Comparison of ENCODE assay signal across 7 mouse cellular contexts in genomic region chr9:75546885-75547553, GRCm38 (mm10). TPM values are rescaled to one million over a fixed set of nuclear protein-coding genes. Genes with fewer than 3 reads are reported as not detected.
DNase-seq lines count a peak whose midpoint lies in the region; ATAC-seq and TF ChIP-seq lines count a peak whose summit lies in the region.

No protein-coding gene starts in this region.

- H3K27me3 ChIP-seq in heart, embryonic 13.5 days (replicated peaks) = no peaks in the 10 kb centered on the region
- H3K27me3 ChIP-seq in limb, embryonic 15.5 days = no peaks in the 10 kb centered on the region
- no peaks in the 10 kb centered on the region for H3K27me3 ChIP-seq in forebrain, embryonic 15.5 days

- H3K27ac ChIP-seq in bone marrow, adult 2 months (ENCODE audit: control insufficient read depth, insufficient read depth, low read depth, low read length, poor library complexity) = peak overlapping the region; percentile 2; the same call in 1 of the 2 replicates
- peak overlapping the region; percentile 81 for H3K27ac ChIP-seq in heart, embryonic 13.5 days (replicated peaks)
- peak overlapping the region; percentile 61; the same call in 1 of the 2 replicates for H3K27ac ChIP-seq in limb, embryonic 15.5 days
- H3K27ac ChIP-seq in forebrain, embryonic 15.5 days (replicated peaks) = no peak overlapping the region

- TF ChIP-seq POLR2A in bone marrow, adult 2 months (IDR thresholded peaks at IDR 0.05; ENCODE audit: borderline replicate concordance, control insufficient read depth, low read depth, low read length) = no peak

- 20% methylated on average over 12 of the region's 12 CpGs for WGBS in bone marrow, adult 2 months
- 52% methylated on average over 12 of the region's 12 CpGs for WGBS in heart, embryonic 13.5 days
- 60% methylated on average over 12 of the region's 12 CpGs for WGBS in limb, embryonic 15.5 days
- WGBS in forebrain, embryonic 15.5 days = 88% methylated on average over 12 of the region's 12 CpGs

- H3K9me3 ChIP-seq in heart, embryonic 13.5 days = peaks cover 6% of the 10 kb centered on the region; the same call in 1 of the 2 replicates
- no peaks in the 10 kb centered on the region for H3K9me3 ChIP-seq in limb, embryonic 15.5 days
- no peaks in the 10 kb centered on the region for H3K9me3 ChIP-seq in forebrain, embryonic 15.5 days

- no peak overlapping the region for H3K4me3 ChIP-seq in bone marrow, adult 2 months (replicated peaks; ENCODE audit: control insufficient read depth, low read depth, low read length)
- H3K4me3 ChIP-seq in heart, embryonic 13.5 days = no peak overlapping the region
- no peak overlapping the region for H3K4me3 ChIP-seq in limb, embryonic 15.5 days
- H3K4me3 ChIP-seq in forebrain, embryonic 15.5 days = no peak overlapping the region

- ATAC-seq in heart, embryonic 13.5 days (ENCODE audit: extremely low read depth, insufficient number of reproducible peaks, low FRiP score, low TSS enrichment) = peak; percentile 66
- no peak for ATAC-seq in limb, embryonic 15.5 days (ENCODE audit: insufficient number of reproducible peaks, low FRiP score, low TSS enrichment, low read depth)
- peak; percentile 75 for ATAC-seq in neutrophil, adult 5-6 weeks (ENCODE audit: extremely low read depth, insufficient number of reproducible peaks, low FRiP score, poor library complexity, severe bottlenecking)
- ATAC-seq in forebrain, embryonic 15.5 days (replicated peaks) = no peak

- no peak for TF ChIP-seq CTCF in bone marrow, adult 2 months (IDR thresholded peaks at IDR 0.05; ENCODE audit: control insufficient read depth, insufficient read depth, low read length)

- H3K36me3 ChIP-seq in heart, embryonic 13.5 days = no peaks in the 10 kb centered on the region
- H3K36me3 ChIP-seq in limb, embryonic 15.5 days = no peaks in the 10 kb centered on the region
- 0 out of 2 replicates have a peak, but pooled peaks cover 3% of the 10 kb centered on the region for H3K36me3 ChIP-seq in forebrain, embryonic 15.5 days

- peak overlapping the region; percentile 19 for H3K4me2 ChIP-seq in heart, embryonic 13.5 days
- H3K4me2 ChIP-seq in limb, embryonic 15.5 days = no peak overlapping the region
- H3K4me2 ChIP-seq in forebrain, embryonic 15.5 days (replicated peaks) = no peak overlapping the region

- H3K9ac ChIP-seq in heart, embryonic 13.5 days = peak overlapping the region; percentile 44; the same call in 1 of the 2 replicates
- no peak overlapping the region for H3K9ac ChIP-seq in limb, embryonic 15.5 days
- no peak overlapping the region for H3K9ac ChIP-seq in forebrain, embryonic 15.5 days (replicated peaks)

- peak; percentile 64 for DNase-seq in NIH3T3 (ENCODE audit: low read depth)
- DNase-seq in layer of hippocampus, adult 8-10 months (ENCODE audit: low spot score in 2 of 2) = no peak

- peaks cover 6% of the 10 kb centered on the region for H3K4me1 ChIP-seq in bone marrow, adult 2 months (ENCODE audit: control insufficient read depth, insufficient read depth, low read length)
- H3K4me1 ChIP-seq in heart, embryonic 13.5 days = peaks cover 45% of the 10 kb centered on the region
- H3K4me1 ChIP-seq in limb, embryonic 15.5 days = peaks cover 16% of the 10 kb centered on the region
- peaks cover 17% of the 10 kb centered on the region; the same call in 1 of the 2 replicates for H3K4me1 ChIP-seq in forebrain, embryonic 15.5 days

RNA-seq across cellular contexts. Expression of gene Tmod3, which starts 12.4 kb away (rescaled TPM):
- 16.4 and 28.6 TPM in 2 replicates for polyA plus RNA-seq in bone marrow, adult 2 months (2011; ENCODE audit: insufficient read depth, insufficient read length, low replicate concordance, missing spikeins)
- 63.8 and 70.0 TPM in 2 replicates for polyA plus RNA-seq in heart, embryonic 13.5 days (2015; fragmentation: Nextera tagmentation; extraction: Ambion mirVana)
- 154 and 158 TPM in 2 replicates for polyA plus RNA-seq in limb, embryonic 15.5 days (2015; fragmentation: Nextera tagmentation; extraction: Ambion mirVana)
- total RNA-seq in neutrophil, adult 5-6 weeks (2017) = 316 and 327 TPM in 2 replicates
- polyA plus RNA-seq in forebrain, embryonic 15.5 days (2015; fragmentation: Nextera tagmentation; extraction: Ambion mirVana) = 99.1 and 107 TPM in 2 replicates
- 10 to 100 TPM; 40.9 to 44.6 (median 42.9) TPM for total RNA-seq in layer of hippocampus, adult 8-10 months (2022)

Comparison
In these comparisons a context has a peak if more than half of its experiments do, and no peak if none do; other contexts are left out.
1. ATAC-seq: peak in heart, embryonic 13.5 days (single experiment) and neutrophil, adult 5-6 weeks (single experiment); none in limb, embryonic 15.5 days (single experiment) and forebrain, embryonic 15.5 days (single experiment).